Mouse (Mus musculus) small intestine, adult 2 months (tissue): ENCODE results near the gene Aff3.

Experiments
- CTCF ChIP-seq: fragments of 200-500 bp; IDR thresholded peaks from 2 replicates; pipeline ENCODE4 v1.5.1; 2012; ENCODE audit warnings: low read depth, mild to moderate bottlenecking, control low read depth, inconsistent platforms, low read length, moderate library complexity, mixed read lengths; ENCODE audit not compliant: insufficient replicate concordance, insufficient read length; ENCODE audit errors: extremely low read depth
- POLR2A ChIP-seq: fragments of 200-500 bp; IDR thresholded peaks from 2 replicates; pipeline ENCODE4 v1.6.1; 2012; ENCODE audit warnings: low read depth, mild to moderate bottlenecking, control low read depth, inconsistent platforms, low read length, moderate library complexity

GRCm38 (mm10) chr1:38390886-38391249 is 273.9 kb downstream of the Aff3 start:
- no peak for TF ChIP-seq CTCF
- no peak for TF ChIP-seq POLR2A
